Mouse (Mus musculus): ENCODE data around the gene Rufy4.

DNA sequence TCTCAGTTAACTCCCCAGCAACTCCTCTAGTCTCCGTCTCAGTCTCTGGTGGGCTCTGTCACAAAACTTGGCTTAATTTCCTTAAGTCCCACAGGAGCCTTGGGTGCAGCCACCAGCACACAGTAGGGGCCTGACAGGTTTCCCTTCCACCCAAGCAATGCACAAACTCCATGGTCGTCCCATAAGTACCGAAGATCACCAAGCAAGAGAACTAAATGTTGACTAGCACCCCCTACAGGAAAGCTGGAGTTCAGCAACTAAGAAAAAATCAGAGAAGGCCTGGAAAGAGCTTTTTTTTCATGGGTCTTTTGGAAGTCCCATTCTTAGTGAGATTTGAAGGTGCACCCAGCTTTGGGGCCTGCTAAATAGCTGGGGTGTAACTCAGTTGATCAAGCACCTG lies 14.1 kb downstream of the Rufy4 start:
- TF ChIP-seq POLR2A (IDR thresholded peaks at IDR 0.05; ENCODE audit: borderline replicate concordance, insufficient read depth, low read length) (no peak), CTCF (IDR thresholded peaks at IDR 0.05; ENCODE audit: borderline replicate concordance, insufficient read depth, low read depth, low read length) (no peak)
